Mouse (Mus musculus) small intestine, adult 2 months (tissue): ENCODE data around the gene Stub1.

Source experiments
- CTCF ChIP-seq: fragments of 200-500 bp; IDR thresholded peaks from 2 replicates; pipeline ENCODE4 v1.5.1; 2012; ENCODE audit warnings: low read depth, mild to moderate bottlenecking, control low read depth, inconsistent platforms, low read length, moderate library complexity, mixed read lengths; ENCODE audit not compliant: insufficient replicate concordance, insufficient read length; ENCODE audit errors: extremely low read depth
- POLR2A ChIP-seq: fragments of 200-500 bp; IDR thresholded peaks from 2 replicates; pipeline ENCODE4 v1.6.1; 2012; ENCODE audit warnings: low read depth, mild to moderate bottlenecking, control low read depth, inconsistent platforms, low read length, moderate library complexity

- TF ChIP-seq CTCF (no peak), POLR2A (no peak)
Measured at GRCm38 (mm10) chr17:25833961-25834594, 874 bp upstream of the Stub1 start.
